Mouse (Mus musculus) G1E-ER4 (cell line): ENCODE data around the gene Actl6b. TPM values are rescaled to one million over a fixed set of nuclear protein-coding genes. Genes with fewer than 3 reads are reported as not detected.

Experiments
- GATA1 ChIP-seq: IDR thresholded peaks from one replicate; pipeline ENCODE4 v1.8.0; 2012; ENCODE audit warnings: low read length, inconsistent platforms
- polyA plus RNA-seq: library from polyadenylated mRNA; stranded (reverse); fragments of >175 nt; gene quantifications from 2 replicates; pipeline ENCODE4 v1.2.3, GENCODE M21; 2012

Actl6b gene
- polyA plus RNA-seq, 1 experiment = not detected

GRCm38 (mm10) chr5:137537461-137537860 lies 15.9 kb upstream of the Actl6b start:
- TF ChIP-seq GATA1 = no peak

GRCm38 (mm10) chr5:137539291-137539801 lies 14.0 kb upstream of the Actl6b start:
- no peak for TF ChIP-seq GATA1

GRCm38 (mm10) chr5:137540991-137541390 lies 12.3 kb upstream of the Actl6b start:
- no peak for TF ChIP-seq GATA1

GRCm38 (mm10) chr5:137541768-137542540 lies 11.4 kb upstream of the Actl6b start:
- no peak for TF ChIP-seq GATA1

GRCm38 (mm10) chr5:137544926-137545325 lies 8.4 kb upstream of the Actl6b start:
- no peak for TF ChIP-seq GATA1

- TF ChIP-seq GATA1 = no peak
These were observed 7.7 kb upstream of the Actl6b start for GRCm38 (mm10) chr5:137545596-137545995.

GRCm38 (mm10) chr5:137549840-137550239 lies 3.5 kb upstream of the Actl6b start:
- no peak for TF ChIP-seq GATA1

GRCm38 (mm10) chr5:137551119-137551518 lies 2.2 kb upstream of the Actl6b start:
- TF ChIP-seq GATA1 = no peak

GRCm38 (mm10) chr5:137553000-137553399 lies 317 bp upstream of the Actl6b start:
- no peak for TF ChIP-seq GATA1

- no peak for TF ChIP-seq GATA1
These were observed 581 bp downstream of the Actl6b start for GRCm38 (mm10) chr5:137553898-137554297.

- no peak for TF ChIP-seq GATA1
These were observed 8.2 kb downstream of the Actl6b start for GRCm38 (mm10) chr5:137561556-137561955.

GRCm38 (mm10) chr5:137562965-137563364 lies 9.6 kb downstream of the Actl6b start:
- TF ChIP-seq GATA1 = no peak

- no peak for TF ChIP-seq GATA1
These were observed 12.4 kb downstream of the Actl6b start for GRCm38 (mm10) chr5:137565744-137566143.

- TF ChIP-seq GATA1 = no peak
These were observed 13.1 kb downstream of the Actl6b start for GRCm38 (mm10) chr5:137566416-137566815.

GRCm38 (mm10) chr5:137568223-137568798 lies 15.0 kb downstream of the Actl6b start:
- no peak for TF ChIP-seq GATA1

- TF ChIP-seq GATA1 = no peak
These were observed 15.7 kb downstream of the Actl6b start for GRCm38 (mm10) chr5:137569031-137569430.

GRCm38 (mm10) chr5:137569665-137570064 lies 16.3 kb downstream of the Actl6b start, which contains the start of gene Tfr2:
Gene Tfr2, plus strand, starts transcription at chr5:137569840.
- no peak for TF ChIP-seq GATA1
